In genomic region chr10:94917354-94917753, GRCm38 (mm10) we compare ENCODE assay signal across 17 mouse cellular contexts. TPM values are rescaled to one million over a fixed set of nuclear protein-coding genes. Genes with fewer than 3 reads are reported as not detected.
DNase-seq lines count a peak whose midpoint lies in the region; ATAC-seq and TF ChIP-seq lines count a peak whose summit lies in the region.
"Had no signal": no experiment of that assay in that cellular context is flagged by ENCODE, and none has a peak within 500 bp of the region (broad histone marks: within the 10 kb centered on the region; RNA-seq: fewer than 3 reads in every experiment).

No protein-coding gene starts in this region.

- no peak overlapping the region for H3K4me2 ChIP-seq in midbrain, embryonic 12.5 days (replicated peaks)
- H3K4me2 ChIP-seq in midbrain, embryonic 13.5 days (replicated peaks): no peak overlapping the region
- peak overlapping the region; percentile 18; the same call in 1 of the 2 replicates for H3K4me2 ChIP-seq in liver, embryonic 11.5 days
- H3K4me2 ChIP-seq: forebrain, embryonic 13.5 days; limb, embryonic 15.5 days; neural tube, embryonic 13.5 days had no signal

- no peak for ATAC-seq in midbrain, embryonic 12.5 days (ENCODE audit: low FRiP score, low read depth)
- no peak for ATAC-seq in midbrain, embryonic 13.5 days
- no peak for ATAC-seq in liver, embryonic 11.5 days (replicated peaks; ENCODE audit: low FRiP score)
- ATAC-seq: forebrain, embryonic 13.5 days had no signal

- no peaks in the 10 kb centered on the region for H3K9me3 ChIP-seq in midbrain, embryonic 12.5 days
- H3K9me3 ChIP-seq in midbrain, embryonic 13.5 days: no peaks in the 10 kb centered on the region
- H3K9me3 ChIP-seq in liver, embryonic 11.5 days (ENCODE audit: control insufficient read depth, low read length): no peaks in the 10 kb centered on the region
- no peaks in the 10 kb centered on the region for H3K9me3 ChIP-seq in megakaryocyte, embryonic 14.5 days
- H3K9me3 ChIP-seq: forebrain, embryonic 13.5 days; limb, embryonic 15.5 days; neural tube, embryonic 13.5 days had no signal

- peaks cover 7% of the 10 kb centered on the region; the same call in 1 of the 2 replicates for H3K4me1 ChIP-seq in midbrain, embryonic 12.5 days
- H3K4me1 ChIP-seq in midbrain, embryonic 13.5 days (replicated peaks): peaks cover 10% of the 10 kb centered on the region
- H3K4me1 ChIP-seq in bone marrow, adult 2 months (ENCODE audit: control insufficient read depth, insufficient read depth, low read length): peaks cover 12% of the 10 kb centered on the region; the same call in 1 of the 2 replicates
- H3K4me1 ChIP-seq in liver, embryonic 11.5 days (replicated peaks; ENCODE audit: control insufficient read depth, insufficient read depth, low read length): peaks cover 41% of the 10 kb centered on the region
- peaks cover 99% of the 10 kb centered on the region for H3K4me1 ChIP-seq in megakaryocyte, embryonic 14.5 days

- peaks cover 4% of the 10 kb centered on the region; the same call in 1 of the 2 replicates for H3K36me3 ChIP-seq in midbrain, embryonic 12.5 days
- H3K36me3 ChIP-seq in midbrain, embryonic 13.5 days: peaks cover 16% of the 10 kb centered on the region
- no peaks in the 10 kb centered on the region for H3K36me3 ChIP-seq in liver, embryonic 11.5 days (ENCODE audit: control insufficient read depth, insufficient read depth, low read length)
- peaks cover 63% of the 10 kb centered on the region for H3K36me3 ChIP-seq in megakaryocyte, embryonic 14.5 days (replicated peaks; ENCODE audit: low read length)
- H3K36me3 ChIP-seq: limb, embryonic 15.5 days had no signal

- no peaks in the 10 kb centered on the region for H3K27me3 ChIP-seq in midbrain, embryonic 12.5 days
- no peaks in the 10 kb centered on the region for H3K27me3 ChIP-seq in midbrain, embryonic 13.5 days
- no peaks in the 10 kb centered on the region for H3K27me3 ChIP-seq in liver, embryonic 11.5 days (replicated peaks; ENCODE audit: control insufficient read depth, insufficient read depth, low read length)
- H3K27me3 ChIP-seq in megakaryocyte, embryonic 14.5 days (replicated peaks): no peaks in the 10 kb centered on the region
- H3K27me3 ChIP-seq: forebrain, embryonic 13.5 days; limb, embryonic 15.5 days; neural tube, embryonic 13.5 days had no signal

- 91% methylated on average over 4 of the region's 4 CpGs for WGBS in midbrain, embryonic 12.5 days
- 88% methylated on average over 4 of the region's 4 CpGs for WGBS in midbrain, embryonic 13.5 days
- WGBS in bone marrow, adult 2 months: 4% methylated on average over 4 of the region's 4 CpGs
- 47% methylated on average over 4 of the region's 4 CpGs for WGBS in liver, embryonic 11.5 days

- TF ChIP-seq CTCF in bone marrow, adult 2 months (IDR thresholded peaks at IDR 0.05; ENCODE audit: control insufficient read depth, insufficient read depth, low read length): no peak
- no peak for TF ChIP-seq CTCF in layer of hippocampus, adult 2 months (conservative IDR thresholded peaks at IDR 0.05)

- no peak overlapping the region for H3K4me3 ChIP-seq in midbrain, embryonic 12.5 days
- H3K4me3 ChIP-seq in midbrain, embryonic 13.5 days (replicated peaks): no peak overlapping the region
- no peak overlapping the region for H3K4me3 ChIP-seq in bone marrow, adult 2 months (replicated peaks; ENCODE audit: control insufficient read depth, low read depth, low read length)
- H3K4me3 ChIP-seq in liver, embryonic 11.5 days (ENCODE audit: low read depth, low read length): no peak overlapping the region
- H3K4me3 ChIP-seq in megakaryocyte, embryonic 14.5 days (replicated peaks): peak overlapping the region; percentile 84
- no peak overlapping the region for H3K4me3 ChIP-seq in layer of hippocampus, adult 2 months
- H3K4me3 ChIP-seq: forebrain, embryonic 13.5 days; limb, embryonic 15.5 days; neural tube, embryonic 13.5 days had no signal

- H3K27ac ChIP-seq in midbrain, embryonic 12.5 days (replicated peaks): peak overlapping the region; percentile 27; the same call in 1 of the 2 replicates
- H3K27ac ChIP-seq in midbrain, embryonic 13.5 days: no peak overlapping the region
- peak overlapping the region; percentile 84 for H3K27ac ChIP-seq in bone marrow, adult 2 months (ENCODE audit: control insufficient read depth, insufficient read depth, low read depth, low read length, poor library complexity)
- peak overlapping the region; percentile 68 for H3K27ac ChIP-seq in liver, embryonic 11.5 days (ENCODE audit: low read depth, low read length)
- no peak overlapping the region for H3K27ac ChIP-seq in layer of hippocampus, adult 2 months
- H3K27ac ChIP-seq: forebrain, embryonic 13.5 days; limb, embryonic 15.5 days had no signal

- DNase-seq in liver, embryonic 11.5 days (ENCODE audit: low spot score): no peak
- DNase-seq in layer of hippocampus, adult 2 months (ENCODE audit: low spot score in 2 of 2): no peak
- no peak for DNase-seq in cerebellum, adult 9-11 months
- no peak for DNase-seq in layer of hippocampus, postnatal 10 days (ENCODE audit: low spot score in 2 of 2)
- DNase-seq: adrenal gland, postnatal 10 days; cerebellum, postnatal 10 days; layer of hippocampus, adult 9-11 months; lung, postnatal 4 days; retina, postnatal 1 day; thymus, postnatal 25 days had no signal

- TF ChIP-seq POLR2A in bone marrow, adult 2 months (IDR thresholded peaks at IDR 0.05; ENCODE audit: borderline replicate concordance, control insufficient read depth, low read depth, low read length): no peak

- no peak overlapping the region for H3K9ac ChIP-seq in midbrain, embryonic 12.5 days (replicated peaks)
- H3K9ac ChIP-seq in midbrain, embryonic 13.5 days (replicated peaks): no peak overlapping the region
- H3K9ac ChIP-seq in liver, embryonic 11.5 days (ENCODE audit: low read depth, low read length): no peak overlapping the region
- H3K9ac ChIP-seq: forebrain, embryonic 13.5 days; limb, embryonic 15.5 days; neural tube, embryonic 13.5 days had no signal

RNA-seq across cellular contexts. Expression of gene Plxnc1, which starts 27.3 kb away (rescaled TPM):
- polyA plus RNA-seq in midbrain, embryonic 12.5 days (2016; fragmentation: Nextera tagmentation; extraction: Ambion mirVana): 6.8 and 7.0 TPM in 2 replicates
- 8.7 and 9.4 TPM in 2 replicates for polyA plus RNA-seq in midbrain, embryonic 13.5 days (2015; fragmentation: Nextera tagmentation; extraction: Ambion mirVana)
- polyA plus RNA-seq in bone marrow, adult 2 months (2011; ENCODE audit: insufficient read depth, insufficient read length, low replicate concordance, missing spikeins): 4.2 and 16.4 TPM in 2 replicates
- 5.3 and 6.0 TPM in 2 replicates for polyA plus RNA-seq in liver, embryonic 11.5 days (2014; fragmentation: Nextera tagmentation; extraction: Ambion mirVana)
- 3.7 and 6.1 TPM in 2 replicates for polyA plus RNA-seq in megakaryocyte, embryonic 14.5 days (2012; ENCODE audit: insufficient read depth, low replicate concordance)
- 10 to 100 TPM; 32.5 to 33.9 TPM for total RNA-seq in layer of hippocampus, adult 2 months (2021)
- total RNA-seq in layer of hippocampus, postnatal 10 days (2021): 10 to 100 TPM; 48.8 to 50.3 TPM

Comparison
In these comparisons a context has a peak if more than half of its experiments do, and no peak if none do; other contexts are left out.
1. H3K27ac ChIP-seq: peak in midbrain, embryonic 12.5 days (single experiment), bone marrow, adult 2 months (single experiment) and liver, embryonic 11.5 days (single experiment); none in midbrain, embryonic 13.5 days (single experiment) and layer of hippocampus, adult 2 months (single experiment).